Mouse (Mus musculus) kidney, postnatal 0 days (tissue): ENCODE measurements around the gene Sik3. TPM values are rescaled to one million over a fixed set of nuclear protein-coding genes. Genes with fewer than 3 reads are reported as not detected.

ENCODE experiments used
- ATAC-seq: fragments of 200-750 bp; cut with Nextera tagmentation; replicated peaks from 2 replicates; pipeline ENCODE4 v1.8.0; 2017; ENCODE audit warnings: low read depth, moderate number of reproducible peaks, moderate TSS enrichment, moderate library complexity; ENCODE audit not compliant: low FRiP score
- DNase-seq: peaks from one replicate; pipeline ENCODE4 v3.0.0-alpha.2; 2016; ENCODE audit warnings: low spot score
- H3K27ac ChIP-seq: fragments of 300-500 bp; sonication (generic); 2 replicates; pipeline ENCODE4 v1.5.1; 2014; ENCODE audit warnings: mild to moderate bottlenecking
- H3K27me3 ChIP-seq: fragments of 300-500 bp; sonication (generic); 2 replicates; pipeline ENCODE4 v1.6.1; 2014; ENCODE audit warnings: low read length, mixed read lengths; ENCODE audit not compliant: insufficient read depth
- H3K36me3 ChIP-seq: fragments of 300-500 bp; sonication (generic); 2 replicates; pipeline ENCODE4 v1.6.1; 2014; ENCODE audit warnings: low read length, mixed read lengths; ENCODE audit not compliant: insufficient read depth
- H3K4me1 ChIP-seq: fragments of 300-500 bp; sonication (generic); replicated peaks from 2 replicates; pipeline ENCODE4 v1.6.1; 2014; ENCODE audit warnings: antibody characterized with exemption, low read length, mixed read lengths; ENCODE audit not compliant: insufficient read depth
- H3K4me2 ChIP-seq: fragments of 300-500 bp; sonication (generic); 2 replicates; pipeline ENCODE4 v1.6.1; 2014; ENCODE audit warnings: mild to moderate bottlenecking, low read length, moderate library complexity, mixed read lengths
- H3K4me3 ChIP-seq: fragments of 300-500 bp; sonication (generic); replicated peaks from 2 replicates; pipeline ENCODE4 v1.5.1; 2014; ENCODE audit warnings: low read depth, low read length
- H3K9ac ChIP-seq: fragments of 300-500 bp; sonication (generic); 2 replicates; pipeline ENCODE4 v1.6.1; 2014; ENCODE audit warnings: low read depth, low read length
- H3K9me3 ChIP-seq: fragments of 300-500 bp; sonication (generic); replicated peaks from 2 replicates; pipeline ENCODE4 v1.6.1; 2016; ENCODE audit warnings: low read length, inconsistent platforms, mixed read lengths
- CTCF ChIP-seq: IDR thresholded peaks from 2 replicates; pipeline ENCODE4 v1.5.1; 2016; ENCODE audit warnings: antibody characterized with exemption, low read depth, mild to moderate bottlenecking, moderate library complexity
- WGBS: fragments of 180-500 bp; shearing (Covaris S2); extraction: QIAGEN DNeasy Blood & Tissue Kit; methylation state at CpG from one replicate; pipeline ENCODE4 v1.1.7; 2014; 5-methylcytosine and 5-hydroxymethylcytosine counted together
- polyA plus RNA-seq: library from polyadenylated mRNA; unstranded; fragments of >200 nt; fragmentation: Nextera tagmentation; extraction: Ambion mirVana; gene quantifications from 2 replicates; pipeline ENCODE4 v1.2.1, GENCODE M21; 2015

Gene Sik3
- polyA plus RNA-seq, 1 experiment from 2014 or later: 12.5 TPM

GRCm38 (mm10) chr9:46146437-46146836, 133.8 kb downstream of the Sik3 start:
- DNase-seq: no peak
- Histone ChIP-seq H3K4me3 (no peak overlapping the region), H3K4me1 (peaks cover 22% of the 10 kb centered on the region), H3K4me2 (no peak overlapping the region), H3K36me3 (no peaks in the 10 kb centered on the region), H3K9me3 (no peaks in the 10 kb centered on the region), H3K27ac (no peak overlapping the region), H3K27me3 (no peaks in the 10 kb centered on the region), H3K9ac (no peak overlapping the region)
- TF ChIP-seq CTCF: no peak
- ATAC-seq: no peak
- 53% methylated on average over 3 of the region's 3 CpGs for WGBS

- H3K9ac ChIP-seq: no peak overlapping the region
- 89% methylated on average over 4 of the region's 4 CpGs for WGBS
- no peaks in the 10 kb centered on the region for H3K9me3 ChIP-seq
Measured at GRCm38 (mm10) chr9:46148723-46149122, 136.1 kb downstream of the Sik3 start.

GRCm38 (mm10) chr9:46149392-46149791, 136.8 kb downstream of the Sik3 start:
- peak overlapping the region; percentile 74 for H3K27ac ChIP-seq
- no peaks in the 10 kb centered on the region for H3K9me3 ChIP-seq
- 57% methylated on average over 5 of the region's 5 CpGs for WGBS
- H3K4me2 ChIP-seq: no peak overlapping the region
- DNase-seq (no peak), ATAC-seq (peak; percentile 40; the same call in 1 of the 2 replicates)
- H3K36me3 ChIP-seq: no peaks in the 10 kb centered on the region
- no peaks in the 10 kb centered on the region for H3K27me3 ChIP-seq
- peaks cover 26% of the 10 kb centered on the region for H3K4me1 ChIP-seq
- no peak overlapping the region for H3K4me3 ChIP-seq
- H3K9ac ChIP-seq: no peak overlapping the region
- TF ChIP-seq CTCF: peak; percentile 33; the same call in 1 of the 2 replicates

More at GRCm38 (mm10) chr9:46148723-46149122, 136.1 kb downstream of the Sik3 start:
- Histone ChIP-seq H3K4me2 (no peak overlapping the region), H3K27ac (no peak overlapping the region), H3K4me3 (no peak overlapping the region), H3K4me1 (peaks cover 26% of the 10 kb centered on the region), H3K36me3 (no peaks in the 10 kb centered on the region), H3K27me3 (no peaks in the 10 kb centered on the region)
- ATAC-seq (no peak), DNase-seq (no peak)
- no peak for TF ChIP-seq CTCF

- 55% methylated on average over 7 of the region's 7 CpGs for WGBS
- Histone ChIP-seq H3K27ac (peak overlapping the region; percentile 74), H3K9ac (no peak overlapping the region), H3K9me3 (no peaks in the 10 kb centered on the region), H3K4me1 (peaks cover 26% of the 10 kb centered on the region), H3K4me2 (no peak overlapping the region), H3K36me3 (no peaks in the 10 kb centered on the region), H3K27me3 (no peaks in the 10 kb centered on the region), H3K4me3 (no peak overlapping the region)
- DNase-seq (peak; percentile 64), ATAC-seq (no peak)
- no peak for TF ChIP-seq CTCF
Measured at GRCm38 (mm10) chr9:46150116-46150515, 137.5 kb downstream of the Sik3 start.

- ATAC-seq: no peak
- Histone ChIP-seq H3K4me1 (peaks cover 26% of the 10 kb centered on the region), H3K4me3 (no peak overlapping the region), H3K9me3 (no peaks in the 10 kb centered on the region), H3K9ac (no peak overlapping the region), H3K4me2 (no peak overlapping the region), H3K36me3 (no peaks in the 10 kb centered on the region), H3K27ac (peak overlapping the region; percentile 74), H3K27me3 (no peaks in the 10 kb centered on the region)
- 56% methylated on average over 2 of the region's 2 CpGs for WGBS
- DNase-seq: peak; percentile 52
- TF ChIP-seq CTCF: no peak
Measured at GRCm38 (mm10) chr9:46150890-46151703, 138.5 kb downstream of the Sik3 start.

- 51% methylated on average over 6 of the region's 6 CpGs for WGBS
- no peaks in the 10 kb centered on the region for H3K9me3 ChIP-seq
- DNase-seq: peak; percentile 63
- no peaks in the 10 kb centered on the region for H3K36me3 ChIP-seq
- H3K4me2 ChIP-seq: no peak overlapping the region
- no peak overlapping the region for H3K4me3 ChIP-seq
- ATAC-seq: no peak
- H3K9ac ChIP-seq: no peak overlapping the region
- TF ChIP-seq CTCF: no peak
- peaks cover 26% of the 10 kb centered on the region for H3K4me1 ChIP-seq
- H3K27ac ChIP-seq: peak overlapping the region; percentile 74
- H3K27me3 ChIP-seq: no peaks in the 10 kb centered on the region
Measured at GRCm38 (mm10) chr9:46151704-46152040, 139.1 kb downstream of the Sik3 start.
